8 mouse cellular contexts compared by ENCODE assay signal in genomic region chr1:172364684-172365083, GRCm38 (mm10). TPM values are rescaled to one million over a fixed set of nuclear protein-coding genes. Genes with fewer than 3 reads are reported as not detected.
A peak's percentile ranks its signal among the peaks of the same experiment; 100 is the strongest.
DNase-seq lines count a peak whose midpoint lies in the region; ATAC-seq and TF ChIP-seq lines count a peak whose summit lies in the region.
"Had no signal": no experiment of that assay in that cellular context is flagged by ENCODE, and none has a peak within 500 bp of the region (broad histone marks: within the 10 kb centered on the region; RNA-seq: fewer than 3 reads in every experiment).

No protein-coding gene starts in this region.

- no peak for ATAC-seq in embryonic facial prominence, embryonic 11.5 days (replicated peaks; ENCODE audit: insufficient number of reproducible peaks, low FRiP score, low TSS enrichment, low read depth)
- ATAC-seq in heart, embryonic 11.5 days (replicated peaks; ENCODE audit: insufficient number of reproducible peaks, low FRiP score, low TSS enrichment): no peak

- in situ Hi-C loops in ES-E14 (cut with MboI; ENCODE audit: low sequenced_read_pairs in 2 of 2, unreplicated experiment in 2 of 2): no loop called here

- H3K27me3 ChIP-seq in embryonic facial prominence, embryonic 11.5 days (ENCODE audit: control insufficient read depth, insufficient read depth, low read length): peaks cover 3% of the 10 kb centered on the region; the same call in 1 of the 2 replicates
- peaks cover 16% of the 10 kb centered on the region for H3K27me3 ChIP-seq in heart, embryonic 11.5 days (ENCODE audit: control insufficient read depth, insufficient read depth, low read length)
- H3K27me3 ChIP-seq: limb, embryonic 15.5 days had no signal

- H3K27ac ChIP-seq in ES-E14 (ENCODE audit: insufficient read depth, low read depth, low read length, poor library complexity, severe bottlenecking): no peak overlapping the region
- H3K27ac ChIP-seq in embryonic facial prominence, embryonic 11.5 days (replicated peaks; ENCODE audit: low read depth, low read length): no peak overlapping the region
- H3K27ac ChIP-seq in heart, embryonic 11.5 days (ENCODE audit: low read depth, low read length): no peak overlapping the region
- H3K27ac ChIP-seq: limb, embryonic 15.5 days had no signal

- WGBS in embryonic facial prominence, embryonic 11.5 days: 13% methylated on average over 6 of the region's 6 CpGs
- WGBS in heart, embryonic 11.5 days (ENCODE audit: insufficient replicate concordance): 3% methylated on average over 6 of the region's 6 CpGs

- H3K36me3 ChIP-seq in ES-E14 (ENCODE audit: control insufficient read depth, insufficient read depth, low read length, poor library complexity, severe bottlenecking): no peaks in the 10 kb centered on the region
- no peaks in the 10 kb centered on the region for H3K36me3 ChIP-seq in embryonic facial prominence, embryonic 11.5 days (replicated peaks; ENCODE audit: control insufficient read depth, insufficient read depth, low read depth, low read length)
- no peaks in the 10 kb centered on the region for H3K36me3 ChIP-seq in heart, embryonic 11.5 days (ENCODE audit: control insufficient read depth, insufficient read depth, low read length)
- H3K36me3 ChIP-seq: limb, embryonic 15.5 days had no signal

- DNase-seq in ES-E14 (ENCODE audit: low read depth, low spot score): peak; percentile 75
- peak; percentile 74 for DNase-seq in adrenal gland, postnatal 10 days
- DNase-seq in embryonic facial prominence, embryonic 11.5 days (ENCODE audit: low spot score): peak; percentile 76
- peak; percentile 68 for DNase-seq in layer of hippocampus, adult 9-10 months (ENCODE audit: low spot score)
- peak; percentile 76 to 81 for DNase-seq in lung, postnatal 4 days
- DNase-seq in right cerebral cortex, postnatal 4 days: peak; percentile 50

- no peak overlapping the region for H3K4me2 ChIP-seq in embryonic facial prominence, embryonic 11.5 days (ENCODE audit: low read depth, low read length)
- peak overlapping the region; percentile 20; the same call in 1 of the 2 replicates for H3K4me2 ChIP-seq in heart, embryonic 11.5 days
- H3K4me2 ChIP-seq: limb, embryonic 15.5 days had no signal

- H3K9ac ChIP-seq in ES-E14 (ENCODE audit: insufficient read depth, low read depth, low read length, poor library complexity, severe bottlenecking): no peak overlapping the region
- H3K9ac ChIP-seq in embryonic facial prominence, embryonic 11.5 days (replicated peaks; ENCODE audit: low read length): no peak overlapping the region
- H3K9ac ChIP-seq in heart, embryonic 11.5 days (ENCODE audit: low read depth, low read length): no peak overlapping the region
- H3K9ac ChIP-seq: limb, embryonic 15.5 days had no signal

- H3K4me3 ChIP-seq in ES-E14 (ENCODE audit: insufficient read depth in 1 of 2, low read depth in 1 of 2, low read length in 2 of 2, poor library complexity in 1 of 2, severe bottlenecking in 1 of 2): no peak overlapping the region
- H3K4me3 ChIP-seq in embryonic facial prominence, embryonic 11.5 days (ENCODE audit: low read depth, low read length): no peak overlapping the region
- no peak overlapping the region for H3K4me3 ChIP-seq in heart, embryonic 11.5 days (ENCODE audit: low read depth, low read length)
- H3K4me3 ChIP-seq: limb, embryonic 15.5 days had no signal

- H3K9me3 ChIP-seq in ES-E14 (ENCODE audit: control insufficient read depth, insufficient read depth, low read depth, low read length): no peaks in the 10 kb centered on the region
- no peaks in the 10 kb centered on the region for H3K9me3 ChIP-seq in embryonic facial prominence, embryonic 11.5 days (replicated peaks; ENCODE audit: control insufficient read depth, low read length)
- H3K9me3 ChIP-seq in heart, embryonic 11.5 days (replicated peaks; ENCODE audit: control insufficient read depth, low read length): no peaks in the 10 kb centered on the region
- H3K9me3 ChIP-seq: limb, embryonic 15.5 days had no signal

- H3K4me1 ChIP-seq in ES-E14 (ENCODE audit: control insufficient read depth in 2 of 2, insufficient read depth in 2 of 2, low read length in 2 of 2, poor library complexity in 1 of 2): peaks cover 0 to 6% of the 10 kb centered on the region in 2 experiments; a peak in 1 of 4 replicates
- H3K4me1 ChIP-seq in embryonic facial prominence, embryonic 11.5 days (ENCODE audit: control insufficient read depth, insufficient read depth, low read length): no peaks in the 10 kb centered on the region
- H3K4me1 ChIP-seq in heart, embryonic 11.5 days (ENCODE audit: control insufficient read depth, insufficient read depth, low read length): no peaks in the 10 kb centered on the region
- H3K4me1 ChIP-seq: limb, embryonic 15.5 days had no signal

TF ChIP-seq in ES-E14, 5 proteins besides CTCF, POLR2A, EP300 and RAD21:
- 0 out of 2 replicates have a peak, but pooled peaks have one; percentile 31 for TF ChIP-seq ZC3H11A (IDR thresholded peaks at IDR 0.05; ENCODE audit: borderline replicate concordance, low read depth, low read length)
- no peak for TF ChIP-seq MAFK (IDR thresholded peaks at IDR 0.05; ENCODE audit: insufficient read depth, low read depth, low read length)
- no peak for TF ChIP-seq CHD2 (IDR thresholded peaks at IDR 0.05; ENCODE audit: low read depth, low read length)
- TF ChIP-seq ZNF384 (IDR thresholded peaks at IDR 0.05; ENCODE audit: low read depth, low read length): no peak
- no peak for TF ChIP-seq HCFC1 (IDR thresholded peaks at IDR 0.05; ENCODE audit: borderline replicate concordance, insufficient read depth, low read length)

RNA-seq across cellular contexts. Expression of gene Pigm, which starts 11.7 kb away (rescaled TPM):
- 25.4 and 25.6 TPM in 2 replicates for total RNA-seq in ES-E14 (2012; rRNA removed)
- 10 to 100 TPM; 13.6 to 13.8 TPM for total RNA-seq in adrenal gland, postnatal 10 days (2021)
- polyA plus RNA-seq in embryonic facial prominence, embryonic 11.5 days (2014; fragmentation: Nextera tagmentation; extraction: Ambion mirVana): 11.4 and 12.3 TPM in 2 replicates
- 8.8 and 9.8 TPM in 2 replicates for polyA plus RNA-seq in heart, embryonic 11.5 days (2014; fragmentation: Nextera tagmentation; extraction: Ambion mirVana)

RNA-seq across cellular contexts. Expression of gene Kcnj10, which starts 23.7 kb away (rescaled TPM):
- 0.80 and 1.2 TPM in 2 replicates for total RNA-seq in ES-E14 (2012; rRNA removed)
- 1 to 10 TPM in 1 of 2 experiments, under 1 TPM in 1; 0.90 to 1.3 TPM for total RNA-seq in adrenal gland, postnatal 10 days (2021)
- polyA plus RNA-seq in embryonic facial prominence, embryonic 11.5 days (2014; fragmentation: Nextera tagmentation; extraction: Ambion mirVana): 0.07 and 0.11 TPM in 2 replicates
- 0.09 TPM in 1 of 2 replicates, not detected in the other for polyA plus RNA-seq in heart, embryonic 11.5 days (2014; fragmentation: Nextera tagmentation; extraction: Ambion mirVana)

RNA-seq across cellular contexts. Expression of gene Kcnj9, which starts 35.6 kb away (rescaled TPM):
- total RNA-seq in ES-E14 (2012; rRNA removed): 1.2 and 1.7 TPM in 2 replicates
- under 1 TPM in 1 of 2 experiments, not detected in 1; 0.12 TPM for total RNA-seq in adrenal gland, postnatal 10 days (2021)
- 0.54 and 0.65 TPM in 2 replicates for polyA plus RNA-seq in embryonic facial prominence, embryonic 11.5 days (2014; fragmentation: Nextera tagmentation; extraction: Ambion mirVana)
- 0.59 and 0.77 TPM in 2 replicates for polyA plus RNA-seq in heart, embryonic 11.5 days (2014; fragmentation: Nextera tagmentation; extraction: Ambion mirVana)
